Mouse (Mus musculus) CH12.LX (cell line): ENCODE data around the gene Col24a1. TPM values are rescaled to one million over a fixed set of nuclear protein-coding genes. Genes with fewer than 3 reads are reported as not detected.

ENCODE experiments used
- DNase-seq: peaks from one replicate; pipeline ENCODE4 v3.0.0-alpha.2; 2013; ENCODE audit errors: extremely low read depth
- H3K27ac ChIP-seq: 2 replicates; pipeline ENCODE4 v1.5.1; 2012; ENCODE audit warnings: low read depth, mild to moderate bottlenecking, control low read depth, moderate library complexity; ENCODE audit not compliant: insufficient read depth
- H3K27me3 ChIP-seq: replicated peaks from 2 replicates; pipeline ENCODE3; 2012; ENCODE audit warnings: inconsistent platforms
- H3K36me3 ChIP-seq, 2 experiments: replicated peaks in 1 of 2; 2 replicates each; pipeline versions ENCODE3 to v1.6.1; 2012; ENCODE audit warnings: inconsistent platforms in 1 of 2, low read length in 1 of 2, mild to moderate bottlenecking in 1 of 2, mixed read lengths in 1 of 2, moderate library complexity in 1 of 2; ENCODE audit not compliant: control insufficient read depth in 1 of 2, insufficient read depth in 1 of 2
- H3K4me1 ChIP-seq, 2 experiments: 2 replicates each; pipeline ENCODE4 v1.6.1; 2012; ENCODE audit warnings: inconsistent platforms in 1 of 2, moderate library complexity in 1 of 2; ENCODE audit not compliant: insufficient read depth in 2 of 2, control insufficient read depth in 1 of 2
- H3K4me2 ChIP-seq: 2 replicates; pipeline ENCODE4 v1.6.1; 2012; ENCODE audit warnings: low read depth, mild to moderate bottlenecking, control low read depth; ENCODE audit not compliant: poor library complexity, insufficient read depth, severe bottlenecking
- H3K4me3 ChIP-seq, 3 experiments: fragments of 150-350 bp in 1 of 3; sonication (generic) in 1 of 3; replicated peaks in 1 of 3; 2 replicates each; pipeline versions ENCODE3 to v1.5.1; 2011 to 2012; ENCODE audit warnings: low read depth in 2 of 3, low read length in 2 of 3, mild to moderate bottlenecking in 2 of 3, moderate library complexity in 2 of 3, control low read depth in 1 of 3, improper control_type of control experiment in 1 of 3, inconsistent platforms in 1 of 3, mixed read lengths in 1 of 3; ENCODE audit not compliant: poor library complexity in 1 of 3
- H3K79me2 ChIP-seq: replicated peaks from 2 replicates; pipeline ENCODE4 v1.6.1; 2012; ENCODE audit warnings: mild to moderate bottlenecking, moderate library complexity; ENCODE audit not compliant: control insufficient read depth, poor library complexity, insufficient read depth, severe bottlenecking; ENCODE audit errors: extremely low read depth
- H3K9ac ChIP-seq: 2 replicates; pipeline ENCODE4 v1.6.1; 2012; ENCODE audit warnings: low read depth, mild to moderate bottlenecking, control low read depth, moderate library complexity; ENCODE audit not compliant: insufficient read depth
- H3K9me3 ChIP-seq: replicated peaks from 2 replicates; pipeline ENCODE3; 2012; ENCODE audit warnings: low read length, inconsistent platforms, mixed read lengths
- CHD2 ChIP-seq: IDR thresholded peaks from 2 replicates; pipeline ENCODE4 v1.6.1; 2011; ENCODE audit warnings: low read length, improper control_type of control experiment
- CTCF ChIP-seq, 2 experiments: IDR thresholded peaks in 1 of 2; conservative IDR thresholded peaks in 1 of 2; 2 replicates each; pipeline ENCODE4 v1.5.1; 2011 to 2012; ENCODE audit warnings: low read depth in 2 of 2, low read length in 2 of 2, improper control_type of control experiment in 1 of 2, inconsistent platforms in 1 of 2, mild to moderate bottlenecking in 1 of 2, moderate library complexity in 1 of 2
- ELF1 ChIP-seq: IDR thresholded peaks from 2 replicates; pipeline ENCODE4 v1.6.1; 2014; ENCODE audit warnings: low read depth, mild to moderate bottlenecking, inconsistent platforms, low read length, improper control_type of control experiment
- ETS1 ChIP-seq: conservative IDR thresholded peaks from 2 replicates; pipeline ENCODE4 v1.6.1; 2012; ENCODE audit warnings: low read depth, mild to moderate bottlenecking, inconsistent platforms, low read length, improper control_type of control experiment, moderate library complexity
- IRF4 ChIP-seq: IDR thresholded peaks from 2 replicates; pipeline ENCODE4 v1.6.1; 2014; ENCODE audit warnings: low read depth, mild to moderate bottlenecking, inconsistent platforms, low read length, improper control_type of control experiment
- JUN ChIP-seq: IDR thresholded peaks from 2 replicates; pipeline ENCODE4 v1.6.1; 2011; ENCODE audit warnings: low read depth, mild to moderate bottlenecking, low read length, improper control_type of control experiment, moderate library complexity; ENCODE audit not compliant: insufficient read depth
- JUND ChIP-seq: conservative IDR thresholded peaks from 2 replicates; pipeline ENCODE4 v1.6.1; 2011; ENCODE audit warnings: low read depth, low read length, improper control_type of control experiment
- MAFK ChIP-seq: IDR thresholded peaks from 2 replicates; pipeline ENCODE4 v1.6.1; 2011; ENCODE audit warnings: low read length, improper control_type of control experiment; ENCODE audit not compliant: insufficient replicate concordance
- MXI1 ChIP-seq: IDR thresholded peaks from 2 replicates; pipeline ENCODE4 v1.6.1; 2011; ENCODE audit warnings: mild to moderate bottlenecking, low read depth, low read length, improper control_type of control experiment
- MYC ChIP-seq: IDR thresholded peaks from 2 replicates; pipeline ENCODE4 v1.6.1; 2011; ENCODE audit warnings: low read depth, mild to moderate bottlenecking, improper control_type of control experiment, low read length
- PAX5 ChIP-seq: IDR thresholded peaks from 2 replicates; pipeline ENCODE4 v1.6.1; 2012; ENCODE audit warnings: low read length, inconsistent platforms, mixed read lengths
- RAD21 ChIP-seq: IDR thresholded peaks from 2 replicates; pipeline ENCODE4 v1.6.1; 2011; ENCODE audit warnings: low read depth, mild to moderate bottlenecking, low read length, improper control_type of control experiment, moderate library complexity
- RCOR1 ChIP-seq: conservative IDR thresholded peaks from 2 replicates; pipeline ENCODE4 v1.6.1; 2012; ENCODE audit warnings: low read depth, mild to moderate bottlenecking, inconsistent platforms, low read length, improper control_type of control experiment
- SMC3 ChIP-seq: IDR thresholded peaks from 2 replicates; pipeline ENCODE4 v1.6.1; 2011; ENCODE audit warnings: low read depth, low read length, improper control_type of control experiment
- USF2 ChIP-seq: conservative IDR thresholded peaks from 2 replicates; pipeline ENCODE4 v1.6.1; 2011; ENCODE audit warnings: low read depth, low read length, improper control_type of control experiment
- dilution Hi-C: fragments of 300-500 bp; cut with MboI; formaldehyde crosslinking; loops from 2 replicates; pipeline ENCODE4 v1.14.3; 2020; ENCODE audit warnings: low sequenced_read_pairs; ENCODE audit not compliant: extremely low pct_unique_long_range_greater_than_20kb, extremely low pct_ligation_motif_present
- in situ Hi-C: fragments of 300-500 bp; cut with MboI; formaldehyde crosslinking; loops from 3 replicates; pipeline ENCODE4 v1.14.3; 2019; ENCODE audit warnings: low sequenced_read_pairs, low pct_ligation_motif_present, low pct_unique_long_range_greater_than_20kb, mixed read lengths
- polyA plus RNA-seq: library from polyadenylated mRNA; unstranded; fragments of >175 nt; gene quantifications from 2 replicates; pipeline ENCODE4 v1.2.1, GENCODE M21; 2012; ENCODE audit warnings: low read depth; ENCODE audit not compliant: insufficient read length
- total RNA-seq, 2 experiments: library from RNA; depleted of rRNA; stranded (reverse); fragments of 300-350 nt in 1 of 2; fragments of >200 nt in 1 of 2; gene quantifications; 2 replicates each; pipeline ENCODE4 v1.2.3; 2012 to 2014

Col24a1 gene
- total and polyA plus RNA-seq, 3 experiments: 0.10 TPM; not detected in 2

DNA sequence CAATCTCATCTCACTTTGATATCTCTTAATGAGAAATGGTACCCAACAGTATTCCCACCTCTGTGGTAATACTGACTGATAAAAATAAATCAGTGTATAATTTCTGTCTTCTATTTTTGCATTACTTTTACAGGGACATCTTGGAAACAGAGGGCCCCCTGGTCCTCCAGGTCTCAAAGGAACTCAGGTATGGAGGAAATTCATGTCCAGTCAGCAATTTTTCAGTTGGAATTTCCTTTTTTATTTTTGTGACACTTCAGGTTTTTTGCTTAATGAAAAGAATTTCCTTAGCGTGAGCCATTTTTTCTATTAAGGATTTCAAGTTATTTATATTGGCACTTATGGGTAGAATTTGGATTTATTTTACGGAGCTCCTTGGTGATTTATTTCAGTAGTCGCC lies 106.9 kb downstream of the Col24a1 start:
- no peaks in the 10 kb centered on the region for H3K27me3 ChIP-seq
- H3K4me1 ChIP-seq: peaks cover 2 to 22% of the 10 kb centered on the region in 2 experiments; a peak in 2 of 4 replicates
- H3K79me2 ChIP-seq: no peaks in the 10 kb centered on the region
- in situ Hi-C loops (no loop called here), dilution Hi-C loops (no loop called here)
- TF ChIP-seq JUN (no peak), CTCF (conservative IDR thresholded peaks at IDR 0.05 in 1 of 2, IDR thresholded peaks at IDR 0.05 in 1 of 2; ENCODE audit: low read depth in 2 of 2, low read length in 2 of 2) (no peak), MAFK (peak; percentile 88)
- H3K27ac ChIP-seq: no peak overlapping the region
- no peak for DNase-seq
- H3K9ac ChIP-seq: no peak overlapping the region
- no peak overlapping the region for H3K4me3 ChIP-seq
- H3K9me3 ChIP-seq: peaks cover 4% of the 10 kb centered on the region
- no peak overlapping the region for H3K4me2 ChIP-seq
- H3K36me3 ChIP-seq: no peaks in the 10 kb centered on the region

DNA sequence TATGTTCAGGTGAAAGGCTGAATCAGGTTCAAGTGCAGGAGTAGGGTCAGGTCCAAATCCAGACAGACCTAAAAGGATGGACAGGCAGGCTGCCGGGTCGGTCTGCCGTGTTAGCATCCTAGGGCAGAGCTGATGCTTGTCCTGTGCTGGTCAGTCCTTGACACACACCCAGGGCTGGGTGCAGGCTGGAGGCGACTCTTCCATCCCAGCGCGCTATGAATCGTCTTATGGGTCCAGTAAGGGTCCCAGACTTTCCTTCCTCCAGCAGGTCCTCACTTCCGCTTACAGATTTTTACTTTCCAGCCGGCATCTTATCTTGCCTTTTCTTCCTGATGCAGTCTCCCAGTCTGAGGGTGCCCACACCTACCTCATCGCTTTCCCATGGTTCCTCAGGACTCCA lies 110.0 kb downstream of the Col24a1 start:
- H3K4me1 ChIP-seq: peaks cover under 1 to 2% of the 10 kb centered on the region in 2 experiments; a peak in 1 of 4 replicates
- no peaks in the 10 kb centered on the region for H3K79me2 ChIP-seq
- H3K36me3 ChIP-seq: no peaks in the 10 kb centered on the region
- dilution Hi-C loops (no loop called here), in situ Hi-C loops (loop anchor here (25.0 kb wide), 1 partner anchor 510 kb away; the partner anchor contains the start of gene Bcl10)
- no peak overlapping the region for H3K27ac ChIP-seq
- no peak overlapping the region for H3K4me3 ChIP-seq
- no peaks in the 10 kb centered on the region for H3K9me3 ChIP-seq
- TF ChIP-seq SMC3: no peak
- TF ChIP-seq RCOR1: no peak
- no peak for TF ChIP-seq MXI1
- TF ChIP-seq PAX5: no peak
- no peak for TF ChIP-seq MYC
- TF ChIP-seq CHD2: no peak
- no peak for TF ChIP-seq USF2
- no peak for TF ChIP-seq IRF4
- TF ChIP-seq ELF1: no peak
- no peak for TF ChIP-seq ETS1
- no peaks in the 10 kb centered on the region for H3K27me3 ChIP-seq
- no peak overlapping the region for H3K9ac ChIP-seq
- no peak overlapping the region for H3K4me2 ChIP-seq
- DNase-seq: no peak

DNA sequence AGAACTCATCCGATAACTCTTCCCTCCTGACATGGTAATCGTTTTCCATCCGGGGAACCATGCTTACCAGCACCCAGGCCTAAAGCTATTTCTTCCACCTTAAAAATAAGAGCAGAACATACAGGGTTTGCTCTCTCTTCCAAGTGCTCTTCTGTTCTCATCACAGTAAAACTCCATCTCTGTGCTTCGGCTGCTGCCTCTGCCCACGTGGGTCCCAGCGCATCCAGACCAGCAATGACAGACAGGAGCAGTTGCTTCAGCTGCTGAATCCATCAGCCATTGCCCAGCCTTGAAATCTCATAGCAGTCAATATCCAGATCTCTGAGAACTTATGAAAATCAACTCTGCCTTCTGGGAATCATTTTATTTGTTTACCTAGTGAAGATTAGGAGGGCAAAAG lies 110.7 kb downstream of the Col24a1 start:
- Histone ChIP-seq H3K4me3 (no peak overlapping the region), H3K9me3 (no peaks in the 10 kb centered on the region), H3K79me2 (no peaks in the 10 kb centered on the region), H3K4me1 (0 out of 4 replicates have a peak, but pooled peaks cover 0 to 2% of the 10 kb centered on the region in 2 experiments), H3K4me2 (no peak overlapping the region), H3K27me3 (no peaks in the 10 kb centered on the region), H3K27ac (no peak overlapping the region), H3K36me3 (no peaks in the 10 kb centered on the region), H3K9ac (no peak overlapping the region)
- no peak for DNase-seq
- TF ChIP-seq JUND (no peak), RAD21 (no peak)
- in situ Hi-C loops: loop anchor here (25.0 kb wide), 1 partner anchor 509 kb away; the partner anchor contains the start of gene Bcl10
- dilution Hi-C loops: no loop called here
